Mouse (Mus musculus): ENCODE data around the gene Txndc2.

Txndc2 gene

DNA sequence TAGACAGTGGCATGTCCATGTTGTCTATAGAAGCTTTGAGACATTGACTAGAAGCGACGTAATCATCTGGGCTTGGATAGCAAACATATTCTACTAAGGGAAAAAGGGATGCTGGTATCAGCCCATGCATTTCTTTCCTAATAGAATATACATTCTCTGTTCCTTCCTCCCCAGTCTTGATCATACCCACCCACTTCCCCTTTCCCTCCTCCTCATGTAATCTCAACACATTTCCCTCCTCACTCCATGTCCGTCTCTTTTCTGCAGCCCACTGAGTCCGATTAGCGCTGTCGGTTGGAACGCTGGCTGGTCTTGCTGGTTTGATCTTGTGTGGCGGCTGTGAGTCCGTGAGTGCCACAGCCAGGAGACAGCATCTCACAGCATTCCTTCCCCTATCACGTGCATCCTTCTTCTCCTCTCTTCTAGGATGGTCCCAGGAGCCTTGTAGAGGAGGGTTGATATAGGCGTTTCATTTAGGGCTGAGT, at the start of gene Txndc2:
Gene Txndc2 (minus strand): TSS at position 435 of the 485 bp plus-strand sequence.
- no peak for DNase-seq (ENCODE audit: low spot score in 2 of 2)

DNA sequence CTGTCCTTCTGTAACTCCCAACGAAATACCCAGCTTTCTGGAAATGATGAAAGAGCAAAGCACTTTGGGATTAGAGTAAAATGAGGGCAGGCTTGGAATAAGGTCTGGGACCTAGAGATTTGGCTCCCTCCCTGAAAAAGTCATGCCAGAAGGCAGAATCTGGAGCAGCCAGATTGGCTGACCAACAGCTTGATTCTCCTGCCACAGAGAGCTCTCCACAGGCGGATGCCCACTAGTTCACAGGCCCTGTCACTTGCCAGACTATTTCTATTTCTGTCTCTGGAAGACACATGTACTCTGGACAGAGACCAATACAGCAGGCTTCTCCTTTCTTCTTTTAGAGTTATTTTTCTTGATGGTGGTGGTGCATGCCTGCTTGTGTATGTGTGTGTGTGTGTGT, 41.8 kb upstream of the Txndc2 start:
- peak in 1 of 2 experiments; percentile 41 for DNase-seq (ENCODE audit: low spot score in 2 of 2)

DNA sequence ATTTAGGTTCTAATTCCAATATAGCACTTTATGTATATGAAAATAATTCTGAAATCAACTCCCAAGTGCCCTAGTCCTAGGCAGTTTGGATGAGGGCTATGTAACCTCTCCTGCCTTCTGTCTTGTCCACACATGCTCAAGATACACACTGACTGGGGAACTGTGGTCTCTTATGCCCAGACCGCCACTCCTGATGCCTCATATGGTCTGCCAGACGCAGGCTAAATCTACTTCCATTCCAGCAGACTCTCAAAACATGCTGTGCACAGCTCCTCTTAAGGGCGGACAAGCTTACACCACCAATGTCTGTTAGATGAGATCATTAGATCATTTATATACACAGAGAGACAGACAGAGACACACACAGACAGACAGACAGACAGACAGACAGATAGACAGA, 41.3 kb upstream of the Txndc2 start:
- DNase-seq (ENCODE audit: low spot score in 2 of 2): no peak

DNA sequence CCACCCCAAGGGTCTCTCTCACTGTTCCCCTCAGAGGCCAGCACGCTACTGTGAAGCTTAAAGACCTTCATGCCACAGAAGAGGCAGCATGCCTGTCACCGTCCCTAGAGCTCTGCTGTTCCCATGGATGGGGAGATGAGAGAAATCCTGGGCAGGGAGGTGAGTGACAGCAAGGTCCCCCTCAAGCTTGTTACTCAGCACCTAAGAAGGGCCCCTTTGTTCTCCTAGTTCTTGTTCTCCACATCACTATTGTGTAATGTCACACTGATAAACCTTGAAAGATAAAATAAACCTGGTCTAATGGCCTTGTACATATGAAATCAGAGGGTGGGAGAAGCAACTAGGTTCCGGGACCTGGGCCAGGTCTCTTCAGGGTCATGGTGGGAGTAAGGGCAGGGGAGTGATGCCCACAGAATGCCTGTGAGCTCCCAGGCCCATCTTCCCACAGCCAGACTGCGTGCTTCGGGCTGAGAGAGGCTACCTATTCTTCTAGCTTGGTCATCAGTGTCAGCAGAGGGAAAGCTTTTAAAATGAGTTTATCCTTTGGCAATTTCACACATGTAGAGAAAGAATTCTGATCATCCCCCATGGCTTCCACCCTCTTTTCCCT, 40.2 kb upstream of the Txndc2 start:
- no peak for DNase-seq (ENCODE audit: low spot score in 2 of 2)

GRCm38 (mm10) chr17:65681516-65681915, 39.5 kb upstream of the Txndc2 start:
- no peak for DNase-seq (ENCODE audit: low spot score in 2 of 2)

GRCm38 (mm10) chr17:65680801-65681412, 38.9 kb upstream of the Txndc2 start:
- no peak for DNase-seq (ENCODE audit: low spot score in 2 of 2)

DNA sequence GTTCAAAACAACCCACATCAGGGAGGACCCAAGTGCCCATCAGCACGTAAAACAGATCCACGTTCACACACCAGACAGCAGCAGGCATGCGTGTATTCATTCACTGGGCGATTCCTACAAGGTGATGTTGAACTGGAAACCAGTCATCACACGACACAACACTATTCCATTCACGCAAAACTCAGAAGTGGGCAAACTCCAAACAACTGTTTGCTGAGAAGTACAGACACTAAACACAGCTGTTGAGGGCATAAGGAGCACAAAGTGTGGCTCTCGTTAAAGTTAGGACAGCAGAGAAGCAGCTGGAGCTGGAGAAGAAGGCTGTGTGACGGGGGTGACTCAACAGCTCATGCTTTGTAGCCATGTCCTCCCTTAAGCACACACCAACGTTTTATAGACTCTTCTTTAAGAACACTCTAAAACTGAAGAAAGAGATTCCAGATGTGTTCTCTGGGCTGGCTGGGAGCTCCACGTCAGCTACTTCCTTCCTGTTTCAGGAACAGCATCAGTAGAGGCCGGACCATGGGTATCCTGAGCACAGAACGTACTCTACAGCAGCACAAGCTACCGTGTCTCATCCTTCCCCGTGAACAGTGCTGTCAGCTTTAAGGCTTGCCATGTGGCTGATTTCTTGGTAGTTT, 38.0 kb upstream of the Txndc2 start:
- no peak for DNase-seq (ENCODE audit: low spot score in 2 of 2)

- no peak for DNase-seq (ENCODE audit: low spot score in 2 of 2)
These were observed 35.8 kb upstream of the Txndc2 start for GRCm38 (mm10) chr17:65677742-65678141.

DNA sequence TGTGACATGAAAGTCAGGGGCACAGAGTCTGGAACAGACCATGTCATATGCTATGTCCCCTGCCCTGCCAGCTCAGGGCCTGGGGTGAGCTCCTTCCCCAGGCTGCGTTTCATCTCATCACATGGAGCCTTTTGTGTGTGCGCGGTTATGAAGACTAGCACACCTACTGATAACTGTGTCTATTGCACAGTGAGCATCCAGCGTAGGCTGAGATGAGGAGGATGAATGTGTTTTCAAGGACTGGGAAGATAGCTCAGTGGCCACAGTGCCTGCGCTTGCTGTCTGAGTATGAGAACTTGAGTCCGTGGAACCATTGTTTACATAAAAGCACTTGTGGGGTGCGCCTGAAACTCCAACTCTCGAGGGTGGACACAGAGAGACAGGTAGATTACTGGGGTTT, 34.6 kb upstream of the Txndc2 start:
- DNase-seq (ENCODE audit: low spot score in 2 of 2): no peak

DNA sequence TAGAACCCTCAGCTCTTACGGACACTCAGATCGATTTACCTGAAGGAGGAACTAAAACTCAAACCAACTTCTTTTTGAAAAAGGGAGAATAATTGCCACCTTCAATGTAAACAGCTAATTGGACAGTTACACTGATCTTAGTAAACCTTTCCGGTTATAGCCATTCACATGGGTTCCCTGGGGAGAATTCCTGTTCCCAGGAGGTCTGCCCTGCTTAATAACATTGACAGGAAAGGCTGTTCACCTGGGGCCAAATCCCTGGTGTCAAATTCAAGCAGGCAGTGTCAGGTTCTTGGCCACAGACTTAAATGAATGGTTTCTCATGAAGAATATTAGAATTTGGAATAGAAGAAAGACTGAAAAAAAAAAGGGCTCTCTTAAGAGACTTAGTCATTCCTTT, 34.0 kb upstream of the Txndc2 start:
- no peak for DNase-seq (ENCODE audit: low spot score in 2 of 2)

DNA sequence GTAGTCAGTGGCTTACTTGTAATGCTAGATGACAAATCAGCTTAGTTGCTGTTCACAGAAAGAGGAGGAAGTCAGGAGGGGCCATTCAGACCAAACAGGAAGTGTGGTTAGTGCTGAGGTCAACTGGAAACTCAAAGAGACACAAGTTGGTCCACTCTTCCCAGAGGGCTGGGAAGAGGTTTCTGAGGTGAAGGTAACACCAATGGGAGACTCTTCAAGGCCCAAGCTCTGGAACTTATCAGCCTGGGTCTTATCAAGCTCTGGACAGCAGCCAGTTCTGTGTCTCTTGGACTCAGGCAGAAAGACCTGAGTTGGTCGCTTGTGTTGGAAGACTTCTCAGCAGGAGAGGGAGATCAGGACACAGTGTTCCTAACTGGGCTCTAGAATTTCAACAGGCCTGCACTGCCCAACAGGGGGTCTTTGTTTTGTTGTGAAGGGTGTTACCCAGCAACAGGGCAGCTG, 32.8 kb upstream of the Txndc2 start:
- DNase-seq (ENCODE audit: low spot score in 2 of 2): no peak

- no peak for DNase-seq (ENCODE audit: low spot score in 2 of 2)
These were observed 31.0 kb upstream of the Txndc2 start for GRCm38 (mm10) chr17:65672926-65673325.

DNA sequence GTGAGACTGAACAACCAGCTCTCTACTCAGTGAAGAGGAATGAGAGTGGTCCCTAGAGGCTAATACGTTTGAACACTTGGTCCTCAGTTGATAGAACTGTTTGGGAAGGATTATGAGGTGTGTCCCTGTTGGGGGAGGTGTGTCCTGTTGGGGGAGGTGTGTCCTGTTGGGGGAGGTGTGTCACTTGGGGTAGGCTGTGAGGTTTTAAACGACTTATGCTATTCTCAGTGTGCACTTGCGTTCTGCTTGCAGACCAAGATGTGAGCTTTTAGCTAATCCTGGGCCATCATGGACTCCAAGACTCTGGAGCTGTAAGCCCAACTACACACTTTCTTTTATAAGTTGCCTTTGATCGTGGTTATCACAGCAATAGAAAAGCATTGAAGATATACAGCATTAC, 27.1 kb upstream of the Txndc2 start:
- no peak for DNase-seq (ENCODE audit: low spot score in 2 of 2)

DNA sequence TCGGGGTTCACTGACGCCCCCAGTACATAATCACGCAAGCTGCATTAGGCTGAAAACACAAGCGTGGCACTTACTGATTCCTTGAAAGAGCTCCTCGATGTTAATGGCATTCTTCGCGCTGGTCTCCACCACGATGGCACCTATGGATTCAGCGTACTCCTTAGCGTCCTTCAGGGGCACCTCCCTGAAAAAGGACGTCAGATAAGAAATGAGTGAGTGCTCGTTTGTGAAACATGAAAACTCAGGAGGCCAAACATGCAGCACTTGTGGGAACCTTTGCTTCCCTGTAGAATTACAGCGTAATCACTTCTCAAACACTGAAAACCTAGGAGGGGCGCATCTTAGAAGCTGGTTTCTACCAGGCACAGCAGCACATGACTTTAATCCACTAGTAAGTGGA, 25.8 kb upstream of the Txndc2 start:
- no peak for DNase-seq (ENCODE audit: low spot score in 2 of 2)

DNA sequence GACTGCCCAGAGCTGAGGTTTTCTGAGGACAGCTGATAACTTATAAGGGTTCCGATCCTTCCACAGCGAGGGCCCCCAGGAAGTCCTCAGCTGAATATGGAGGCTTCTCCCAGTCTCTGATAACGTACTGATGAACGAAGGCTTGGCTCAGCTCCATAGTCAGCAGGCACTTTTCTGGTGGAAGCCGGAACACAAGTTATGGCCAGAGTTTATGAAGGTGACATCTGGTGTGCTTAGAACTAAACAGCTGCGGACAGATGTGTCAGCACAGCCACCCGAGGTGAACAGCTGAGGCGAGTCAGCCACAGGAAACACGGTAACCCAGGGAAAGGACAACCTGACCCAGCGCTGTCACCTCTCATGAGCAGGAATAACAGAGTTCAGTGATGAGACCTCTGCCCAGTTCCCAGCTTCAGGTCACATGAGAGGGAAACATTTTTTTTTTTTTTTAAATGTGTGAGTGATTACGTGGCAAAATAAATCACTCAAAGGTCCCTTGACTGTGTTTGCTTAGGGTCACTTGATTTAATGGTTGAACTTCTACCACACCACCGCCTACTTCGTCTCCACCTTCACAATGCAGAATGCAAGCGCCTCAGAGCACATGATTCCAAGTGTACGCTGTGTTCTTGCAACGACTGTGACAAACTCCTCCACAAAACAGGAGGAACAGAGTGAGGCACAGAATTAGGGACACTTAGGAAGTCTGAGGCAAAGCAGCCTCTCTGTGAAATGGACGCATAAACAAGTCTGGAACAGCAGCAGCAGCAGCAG, 24.6 kb upstream of the Txndc2 start:
- DNase-seq (ENCODE audit: low spot score in 2 of 2): no peak

- no peak for DNase-seq (ENCODE audit: low spot score in 2 of 2)
These were observed 23.9 kb upstream of the Txndc2 start for GRCm38 (mm10) chr17:65665786-65666387.

DNA sequence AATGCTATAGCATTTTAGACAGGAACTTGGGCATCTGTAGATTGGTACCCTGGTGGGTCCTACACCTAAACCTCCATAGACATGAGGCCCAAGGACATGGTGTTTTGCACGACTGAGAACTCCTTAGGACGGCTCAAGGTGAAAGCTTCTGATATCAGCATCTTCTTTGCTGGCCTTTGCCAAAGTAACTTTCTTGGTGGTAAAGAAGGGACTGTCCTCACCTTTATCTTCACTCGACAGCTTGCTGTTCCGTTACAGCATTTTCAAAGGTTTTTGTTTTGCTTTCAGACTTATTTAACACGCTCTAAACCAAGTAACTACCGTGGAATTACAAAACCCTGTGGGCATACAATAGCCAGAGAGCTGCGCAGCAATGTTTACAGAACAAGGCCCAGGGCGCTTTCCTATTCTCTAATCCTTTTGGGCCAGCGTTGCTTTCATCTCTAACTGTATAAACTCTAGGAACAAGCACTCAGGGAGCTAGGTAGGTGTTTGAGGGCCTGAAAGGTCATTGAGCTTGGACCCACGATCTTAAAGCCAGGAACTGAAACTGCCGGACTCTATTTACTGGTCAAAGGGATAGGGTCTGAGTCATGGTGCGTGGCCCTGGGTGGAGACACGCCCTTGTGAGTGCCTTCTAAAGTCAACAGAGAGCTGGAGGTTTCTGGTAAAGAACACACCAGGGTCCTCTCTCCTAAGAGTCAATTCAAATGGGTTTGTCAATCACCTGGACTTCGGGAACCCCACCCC, 21.5 kb upstream of the Txndc2 start:
- DNase-seq (ENCODE audit: low spot score in 2 of 2): no peak

GRCm38 (mm10) chr17:65662662-65663061, 20.7 kb upstream of the Txndc2 start:
- DNase-seq (ENCODE audit: low spot score in 2 of 2): no peak

DNA sequence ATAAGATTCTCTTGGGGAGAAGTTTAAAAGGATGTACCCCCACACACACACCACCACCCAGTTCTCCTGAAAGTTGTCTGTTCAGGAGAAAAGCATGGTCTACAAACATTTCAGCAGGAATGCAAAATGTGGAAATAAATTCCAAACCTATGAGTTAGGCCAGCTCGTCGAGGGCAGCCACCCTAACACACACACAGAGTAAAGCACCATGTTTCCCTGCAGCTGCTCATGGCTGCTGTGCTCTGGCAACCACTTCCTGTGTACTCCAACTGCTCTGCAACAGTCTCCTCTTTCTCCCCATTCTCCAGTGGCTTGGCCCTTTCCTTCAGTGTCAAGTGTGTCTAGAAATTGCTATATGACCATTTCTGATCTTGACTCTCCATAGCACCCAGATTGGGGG, 16.4 kb upstream of the Txndc2 start:
- no peak for DNase-seq (ENCODE audit: low spot score in 2 of 2)

DNA sequence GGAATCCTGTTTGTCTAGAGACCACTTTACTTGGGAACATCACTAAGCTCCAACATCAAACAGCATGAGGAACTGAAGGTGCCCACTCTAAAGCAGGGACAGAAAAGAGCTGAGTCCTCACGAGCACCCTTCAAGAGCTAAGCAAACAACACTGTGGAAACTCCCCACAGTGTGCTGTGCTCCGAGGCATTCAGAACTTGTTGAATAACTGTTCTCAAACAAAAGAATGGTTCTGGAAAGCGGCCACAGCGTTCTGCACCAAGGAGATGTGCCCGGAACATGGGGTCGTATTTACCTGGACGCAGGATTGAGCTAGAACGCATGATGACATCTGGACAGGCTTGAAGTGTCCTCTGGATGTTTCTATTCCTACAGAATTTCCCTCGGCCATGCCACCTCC, 16.0 kb upstream of the Txndc2 start:
- DNase-seq (ENCODE audit: low spot score in 2 of 2): no peak

GRCm38 (mm10) chr17:65656731-65657130, 14.8 kb upstream of the Txndc2 start:
- no peak for DNase-seq (ENCODE audit: low spot score in 2 of 2)
